Mouse (Mus musculus) MEL (cell line): ENCODE measurements around the gene Nrxn3. TPM values are rescaled to one million over a fixed set of nuclear protein-coding genes. Genes with fewer than 3 reads are reported as not detected.

Source experiments
- DNase-seq: peaks from one replicate; pipeline ENCODE4 v3.0.0; 2011; ENCODE audit warnings: low read depth, low spot score
- H3K27ac ChIP-seq: 2 replicates; pipeline ENCODE4 v1.5.1; 2012; ENCODE audit warnings: low read depth, mild to moderate bottlenecking, control low read depth, low read length, moderate library complexity; ENCODE audit not compliant: control insufficient read depth
- H3K27me3 ChIP-seq, 2 experiments: fragments of 150-350 bp in 1 of 2; sonication (generic) in 1 of 2; 2 replicates each; pipeline ENCODE4 v1.6.1; 2012; ENCODE audit warnings: low read length in 2 of 2, mild to moderate bottlenecking in 2 of 2, improper control_type of control experiment in 1 of 2, moderate library complexity in 1 of 2; ENCODE audit not compliant: insufficient read depth in 2 of 2, control insufficient read depth in 1 of 2
- H3K36me3 ChIP-seq, 2 experiments: 2 replicates each; pipeline ENCODE4 v1.6.1; 2012 to 2014; ENCODE audit warnings: low read length in 2 of 2, improper control_type of control experiment in 1 of 2, inconsistent platforms in 1 of 2, mild to moderate bottlenecking in 1 of 2; ENCODE audit not compliant: insufficient read depth in 2 of 2, control insufficient read depth in 1 of 2
- H3K4me1 ChIP-seq, 2 experiments: fragments of 150-350 bp in 1 of 2; sonication (generic) in 1 of 2; 2 replicates each; pipeline ENCODE4 v1.6.1; 2012; ENCODE audit warnings: low read length in 2 of 2, improper control_type of control experiment in 1 of 2, mild to moderate bottlenecking in 1 of 2; ENCODE audit not compliant: insufficient read depth in 2 of 2, control insufficient read depth in 1 of 2
- H3K4me3 ChIP-seq, 2 experiments: fragments of 150-350 bp in 1 of 2; sonication (generic) in 1 of 2; 2 replicates each; pipeline ENCODE4 v1.5.1; 2012; ENCODE audit warnings: low read depth in 2 of 2, low read length in 2 of 2, mild to moderate bottlenecking in 2 of 2, moderate library complexity in 2 of 2, control low read depth in 1 of 2, improper control_type of control experiment in 1 of 2; ENCODE audit not compliant: control insufficient read depth in 1 of 2, insufficient read depth in 1 of 2
- H3K79me2 ChIP-seq: 2 replicates; pipeline ENCODE4 v1.6.1; 2012; ENCODE audit warnings: mild to moderate bottlenecking, low read length, moderate library complexity; ENCODE audit not compliant: control insufficient read depth, poor library complexity, insufficient read depth
- H3K9ac ChIP-seq: 2 replicates; pipeline ENCODE4 v1.6.1; 2012; ENCODE audit warnings: low read depth, mild to moderate bottlenecking, control low read depth, low read length, moderate library complexity; ENCODE audit not compliant: control insufficient read depth, poor library complexity, severe bottlenecking
- H3K9me3 ChIP-seq: fragments of 150-350 bp; sonication (generic); replicated peaks from 2 replicates; pipeline ENCODE4 v1.6.1; 2012; ENCODE audit warnings: mild to moderate bottlenecking, low read length, improper control_type of control experiment, moderate library complexity; ENCODE audit not compliant: insufficient read depth
- CHD1 ChIP-seq: IDR thresholded peaks from 2 replicates; pipeline ENCODE4 v1.6.1; 2012; ENCODE audit warnings: low read depth, mild to moderate bottlenecking, inconsistent platforms, low read length, improper control_type of control experiment
- CHD2 ChIP-seq: IDR thresholded peaks from 2 replicates; pipeline ENCODE4 v1.6.1; 2011; ENCODE audit warnings: low read length, improper control_type of control experiment
- CTCF ChIP-seq, 3 experiments: IDR thresholded peaks in 2 of 3; conservative IDR thresholded peaks in 1 of 3; 2 replicates each; pipeline ENCODE4 v1.5.1; 2011 to 2012; ENCODE audit warnings: low read length in 3 of 3, low read depth in 2 of 3, mild to moderate bottlenecking in 2 of 3, improper control_type of control experiment in 1 of 3, inconsistent platforms in 1 of 3, mixed read lengths in 1 of 3, moderate library complexity in 1 of 3; ENCODE audit not compliant: control insufficient read depth in 1 of 3, insufficient read depth in 1 of 3, poor library complexity in 1 of 3, severe bottlenecking in 1 of 3
- E2F4 ChIP-seq: IDR thresholded peaks from 2 replicates; pipeline ENCODE4 v1.6.1; 2011; ENCODE audit warnings: low read depth, low read length, improper control_type of control experiment, borderline replicate concordance
- EP300 ChIP-seq, 2 experiments: IDR thresholded peaks; 2 replicates each; pipeline ENCODE4 v1.6.1; 2011; ENCODE audit warnings: improper control_type of control experiment in 2 of 2, low read length in 2 of 2, low read depth in 1 of 2, mild to moderate bottlenecking in 1 of 2
- GATA1 ChIP-seq: IDR thresholded peaks from 2 replicates; pipeline ENCODE4 v1.6.1; 2011; ENCODE audit warnings: low read depth, low read length, improper control_type of control experiment
- KAT2A ChIP-seq: conservative IDR thresholded peaks from 2 replicates; pipeline ENCODE4 v1.6.1; 2012; ENCODE audit warnings: low read depth, low read length, improper control_type of control experiment, inconsistent platforms
- MAFK ChIP-seq: IDR thresholded peaks from 2 replicates; pipeline ENCODE4 v1.6.1; 2011; ENCODE audit warnings: low read depth, mild to moderate bottlenecking, low read length, improper control_type of control experiment, borderline replicate concordance
- MAX ChIP-seq: IDR thresholded peaks from 2 replicates; pipeline ENCODE4 v1.6.1; 2011; ENCODE audit warnings: low read length, improper control_type of control experiment
- MAZ ChIP-seq: IDR thresholded peaks from 2 replicates; pipeline ENCODE4 v1.6.1; 2012; ENCODE audit warnings: low read depth, mild to moderate bottlenecking, inconsistent platforms, low read length, improper control_type of control experiment
- RCOR1 ChIP-seq: IDR thresholded peaks from 2 replicates; pipeline ENCODE4 v1.6.1; 2012; ENCODE audit warnings: low read depth, mild to moderate bottlenecking, inconsistent platforms, low read length, improper control_type of control experiment
- SMC3 ChIP-seq: IDR thresholded peaks from 2 replicates; pipeline ENCODE4 v1.6.1; 2011; ENCODE audit warnings: low read depth, low read length, improper control_type of control experiment
- TBP ChIP-seq: IDR thresholded peaks from 2 replicates; pipeline ENCODE4 v1.8.0; 2011; ENCODE audit warnings: low read depth, low read length, improper control_type of control experiment
- TCF12 ChIP-seq: IDR thresholded peaks from 2 replicates; pipeline ENCODE4 v1.6.1; 2014; ENCODE audit warnings: low read depth, mild to moderate bottlenecking, inconsistent platforms, low read length, improper control_type of control experiment, moderate library complexity
- ZKSCAN1 ChIP-seq: IDR thresholded peaks from 2 replicates; pipeline ENCODE4 v1.6.1; 2012; ENCODE audit warnings: low read depth, mild to moderate bottlenecking, inconsistent platforms, low read length, improper control_type of control experiment, moderate library complexity
- ZMIZ1 ChIP-seq: IDR thresholded peaks from 2 replicates; pipeline ENCODE4 v1.6.1; 2012; ENCODE audit warnings: low read depth, mild to moderate bottlenecking, inconsistent platforms, low read length, improper control_type of control experiment, moderate library complexity
- polyA plus RNA-seq, 2 experiments: library from polyadenylated mRNA; stranded (reverse) in 1 of 2; unstranded in 1 of 2; fragments of >175 nt in 1 of 2; fragments of >200 nt in 1 of 2; gene quantifications; 2 replicates each; pipeline versions ENCODE4 v1.2.1 to v1.2.4; 2012; ENCODE audit warnings: low replicate concordance in 2 of 2, low read depth in 1 of 2; ENCODE audit not compliant: insufficient read length in 2 of 2, insufficient read depth in 1 of 2, missing spikeins in 1 of 2
- total RNA-seq: library from RNA; depleted of rRNA; stranded (reverse); fragments of 300-350 nt; gene quantifications from 2 replicates; pipeline ENCODE4 v1.2.3, GENCODE M21; 2012

Gene Nrxn3
- total and polyA plus RNA-seq, 3 experiments = not detected

DNA sequence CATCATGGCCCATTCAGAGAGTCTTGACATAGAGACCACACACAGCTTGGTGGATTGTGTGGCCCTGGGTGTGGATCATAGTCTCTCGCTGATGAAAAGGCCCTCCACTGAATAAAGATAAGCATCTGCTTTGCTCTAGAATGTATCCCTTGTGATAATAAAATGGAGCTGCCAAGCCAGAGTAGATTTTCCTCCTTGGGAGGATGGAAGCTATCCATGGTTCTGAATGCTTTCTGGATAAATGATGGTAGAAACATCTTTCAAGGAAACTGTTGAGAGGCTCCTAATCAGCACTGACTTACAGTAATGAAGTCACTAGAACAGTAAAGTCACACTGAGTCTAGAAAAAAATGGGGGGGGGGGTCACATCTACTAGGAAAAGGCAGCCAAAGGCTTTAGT is 989.1 kb downstream of the Nrxn3 start:
- Histone ChIP-seq H3K36me3 (no peaks in the 10 kb centered on the region), H3K4me3 (no peak overlapping the region), H3K27me3 (no peaks in the 10 kb centered on the region), H3K79me2 (no peaks in the 10 kb centered on the region), H3K27ac (no peak overlapping the region)
- no peak for DNase-seq
- TF ChIP-seq MAZ (no peak), KAT2A (no peak), TBP (no peak), CHD1 (no peak), MAX (no peak)
- TF ChIP-seq, all 39 proteins: peak for 0
- Histone ChIP-seq H3K4me1 (no peaks in the 10 kb centered on the region), H3K9me3 (no peaks in the 10 kb centered on the region), H3K9ac (no peak overlapping the region)

GRCm38 (mm10) chr12:89719194-89720080 is 996.8 kb downstream of the Nrxn3 start:
- Histone ChIP-seq H3K79me2 (no peaks in the 10 kb centered on the region), H3K9ac (no peak overlapping the region), H3K27ac (no peak overlapping the region), H3K4me3 (no peak overlapping the region), H3K4me1 (no peaks in the 10 kb centered on the region), H3K9me3 (no peaks in the 10 kb centered on the region), H3K36me3 (no peaks in the 10 kb centered on the region), H3K27me3 (no peaks in the 10 kb centered on the region)
- no peak for DNase-seq
- TF ChIP-seq EP300 (IDR thresholded peaks at IDR 0.05; ENCODE audit: low read depth in 1 of 2, low read length in 2 of 2) (no peak), GATA1 (no peak), CHD2 (no peak), KAT2A (no peak), ZMIZ1 (no peak), CTCF (IDR thresholded peaks at IDR 0.05 in 2 of 3, conservative IDR thresholded peaks at IDR 0.05 in 1 of 3; ENCODE audit: control insufficient read depth in 1 of 3, insufficient read depth in 1 of 3, low read depth in 2 of 3, low read length in 3 of 3, poor library complexity in 1 of 3, severe bottlenecking in 1 of 3) (no peak), RCOR1 (no peak), MAZ (no peak), MAFK (no peak), E2F4 (no peak), ZKSCAN1 (no peak), TCF12 (no peak), SMC3 (no peak)
